Mouse (Mus musculus) lung, embryonic 14.5 days (tissue): ENCODE measurements around the gene Ninj2. TPM values are rescaled to one million over a fixed set of nuclear protein-coding genes. Genes with fewer than 3 reads are reported as not detected.

Source experiments
- ATAC-seq: fragments of 200-750 bp; cut with Nextera tagmentation; 2 replicates; pipeline ENCODE4 v1.8.0; 2017; ENCODE audit warnings: mild to moderate bottlenecking, moderate TSS enrichment, moderate library complexity; ENCODE audit not compliant: insufficient read depth
- DNase-seq: peaks from one replicate; pipeline ENCODE4 v3.0.0-alpha.2; 2015
- H3K27ac ChIP-seq: fragments of 300-500 bp; sonication (generic); 2 replicates; pipeline ENCODE4 v1.5.1; 2014; ENCODE audit warnings: low read depth, mild to moderate bottlenecking, moderate library complexity
- H3K27me3 ChIP-seq: fragments of 300-500 bp; sonication (generic); 2 replicates; pipeline ENCODE4 v1.6.1; 2014; ENCODE audit warnings: low read length, control low read depth; ENCODE audit not compliant: insufficient read depth
- H3K36me3 ChIP-seq: fragments of 300-500 bp; sonication (generic); 2 replicates; pipeline ENCODE4 v1.6.1; 2014; ENCODE audit warnings: control low read depth; ENCODE audit not compliant: insufficient read depth
- H3K4me1 ChIP-seq: fragments of 300-500 bp; sonication (generic); 2 replicates; pipeline ENCODE4 v1.6.1; 2014; ENCODE audit warnings: antibody characterized with exemption, control low read depth; ENCODE audit not compliant: insufficient read depth
- H3K4me2 ChIP-seq: fragments of 300-500 bp; sonication (generic); 2 replicates; pipeline ENCODE4 v1.6.1; 2014; ENCODE audit warnings: mild to moderate bottlenecking
- H3K4me3 ChIP-seq: fragments of 300-500 bp; sonication (generic); 2 replicates; pipeline ENCODE4 v1.5.1; 2014; ENCODE audit warnings: low read depth, low read length
- H3K9ac ChIP-seq: fragments of 300-500 bp; sonication (generic); 2 replicates; pipeline ENCODE4 v1.6.1; 2014
- H3K9me3 ChIP-seq: fragments of 300-500 bp; sonication (generic); 2 replicates; pipeline ENCODE4 v1.6.1; 2016; ENCODE audit warnings: low read depth, low read length, control low read depth
- CTCF ChIP-seq: IDR thresholded peaks from 2 replicates; pipeline ENCODE4 v1.5.1; 2016; ENCODE audit warnings: antibody characterized with exemption, low read depth
- WGBS: fragments of 180-500 bp; shearing (Covaris S2); extraction: QIAGEN DNeasy Blood & Tissue Kit; methylation state at CpG from one replicate; pipeline ENCODE4 v1.1.7; 2014; 5-methylcytosine and 5-hydroxymethylcytosine counted together
- polyA plus RNA-seq: library from polyadenylated mRNA; unstranded; fragments of >200 nt; fragmentation: Nextera tagmentation; extraction: Ambion mirVana; gene quantifications from 2 replicates; pipeline ENCODE4 v1.2.1, GENCODE M21; 2014

Gene Ninj2
- polyA plus RNA-seq, 1 experiment from 2014 or later = 0.30 TPM

GRCm38 (mm10) chr6:120159133-120159901 lies 66.2 kb downstream of the Ninj2 start:
- peak; percentile 83 for DNase-seq
- Histone ChIP-seq H3K4me2 (no peak overlapping the region), H3K27me3 (no peaks in the 10 kb centered on the region), H3K4me3 (no peak overlapping the region), H3K9me3 (no peaks in the 10 kb centered on the region), H3K9ac (no peak overlapping the region), H3K36me3 (no peaks in the 10 kb centered on the region), H3K27ac (peak overlapping the region; percentile 71), H3K4me1 (0 out of 2 replicates have a peak, but pooled peaks cover 10% of the 10 kb centered on the region)
- TF ChIP-seq CTCF = no peak
- peak; percentile 75 for ATAC-seq
- 40% methylated on average over 9 of the region's 9 CpGs for WGBS

- TF ChIP-seq CTCF = no peak
- 56% methylated on average over 6 of the region's 6 CpGs for WGBS
Observed at GRCm38 (mm10) chr6:120162928-120163327, 69.8 kb downstream of the Ninj2 start.

GRCm38 (mm10) chr6:120164765-120165164 lies 71.6 kb downstream of the Ninj2 start:
- Histone ChIP-seq H3K36me3 (no peaks in the 10 kb centered on the region), H3K9me3 (no peaks in the 10 kb centered on the region), H3K4me2 (no peak overlapping the region), H3K4me3 (no peak overlapping the region), H3K4me1 (0 out of 2 replicates have a peak, but pooled peaks cover under 1% of the 10 kb centered on the region), H3K27me3 (no peaks in the 10 kb centered on the region), H3K27ac (no peak overlapping the region), H3K9ac (no peak overlapping the region)
- WGBS = 76% methylated on average over 4 of the region's 4 CpGs
- no peak for ATAC-seq
- no peak for TF ChIP-seq CTCF
- DNase-seq = no peak

More at GRCm38 (mm10) chr6:120162928-120163327, 69.8 kb downstream of the Ninj2 start:
- Histone ChIP-seq H3K4me2 (no peak overlapping the region), H3K9ac (no peak overlapping the region), H3K36me3 (no peaks in the 10 kb centered on the region), H3K4me1 (0 out of 2 replicates have a peak, but pooled peaks cover 10% of the 10 kb centered on the region), H3K27me3 (no peaks in the 10 kb centered on the region), H3K27ac (no peak overlapping the region), H3K9me3 (no peaks in the 10 kb centered on the region), H3K4me3 (no peak overlapping the region)
- DNase-seq (no peak), ATAC-seq (no peak)

DNA sequence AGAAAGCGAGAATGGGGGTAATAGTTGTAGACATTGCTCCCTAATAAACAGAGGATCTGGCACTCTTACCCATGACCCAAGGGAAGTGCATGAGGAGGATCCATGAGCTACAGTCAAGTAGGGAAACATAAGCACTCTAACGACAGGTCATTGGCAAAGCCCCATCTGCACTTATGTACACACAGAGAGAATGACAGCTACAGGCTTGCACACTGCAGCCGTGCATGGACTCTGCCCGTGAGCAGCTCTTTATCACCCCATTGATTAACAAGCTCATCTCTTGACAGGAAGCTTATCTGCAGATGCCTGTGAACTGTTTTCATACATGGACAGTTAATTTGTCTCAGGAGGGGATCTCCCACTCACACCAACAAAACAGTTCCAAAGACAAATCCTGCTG lies 74.4 kb downstream of the Ninj2 start:
- no peaks in the 10 kb centered on the region for H3K9me3 ChIP-seq
- no peak overlapping the region for H3K4me2 ChIP-seq
- TF ChIP-seq CTCF = no peak
- no peak overlapping the region for H3K4me3 ChIP-seq
- no peak overlapping the region for H3K9ac ChIP-seq
- no peaks in the 10 kb centered on the region for H3K27me3 ChIP-seq
- WGBS = 32% methylated on average over 4 of the region's 4 CpGs
- H3K27ac ChIP-seq = no peak overlapping the region
- H3K4me1 ChIP-seq = no peaks in the 10 kb centered on the region
- ATAC-seq (no peak; the same call in 1 of the 2 replicates), DNase-seq (no peak)
- H3K36me3 ChIP-seq = no peaks in the 10 kb centered on the region

DNA sequence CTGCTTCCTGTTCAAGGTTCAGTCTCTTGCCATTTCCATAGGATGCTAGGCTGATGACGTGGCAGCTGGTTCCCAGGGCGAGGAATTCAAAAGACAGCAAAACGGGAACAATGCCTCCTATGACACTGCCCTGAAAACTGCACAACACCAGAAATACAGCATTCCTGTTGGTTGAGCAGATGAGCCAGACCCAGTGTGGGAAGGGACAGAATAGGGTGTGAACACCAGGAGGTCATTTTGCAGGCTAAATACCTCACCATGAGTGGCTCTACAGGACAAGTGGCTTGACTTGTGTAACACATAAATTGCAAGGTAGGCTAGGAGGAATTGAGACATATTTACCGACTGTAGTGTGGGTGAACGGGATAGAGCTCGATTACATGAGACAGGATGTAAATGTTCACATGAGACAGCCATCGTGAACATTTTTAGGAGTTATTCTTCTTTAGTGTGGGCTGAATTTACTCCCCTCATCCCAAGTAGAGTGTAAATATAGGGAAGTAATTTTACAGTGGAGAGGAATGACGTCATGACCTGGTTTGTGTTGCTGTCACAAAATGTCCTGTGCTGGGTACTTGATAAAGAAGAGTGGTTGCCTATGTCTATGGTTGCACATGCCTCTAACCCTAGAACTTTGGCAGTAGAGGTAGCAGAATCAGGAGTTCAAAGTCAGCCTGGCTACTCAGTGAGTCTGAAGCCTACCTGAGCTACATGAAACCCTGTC lies 79.3 kb downstream of the Ninj2 start:
- 75% methylated on average over 8 of the region's 8 CpGs for WGBS
- DNase-seq (no peak), ATAC-seq (no peak)
- no peak overlapping the region for H3K9ac ChIP-seq
- no peak overlapping the region for H3K27ac ChIP-seq
- H3K36me3 ChIP-seq = no peaks in the 10 kb centered on the region
- H3K4me2 ChIP-seq = no peak overlapping the region
- H3K4me3 ChIP-seq = no peak overlapping the region
- 0 out of 2 replicates have a peak, but pooled peaks cover 2% of the 10 kb centered on the region for H3K4me1 ChIP-seq
- no peak for TF ChIP-seq CTCF
- no peaks in the 10 kb centered on the region for H3K27me3 ChIP-seq
- no peaks in the 10 kb centered on the region for H3K9me3 ChIP-seq

GRCm38 (mm10) chr6:120174028-120174601 lies 81.0 kb downstream of the Ninj2 start:
- WGBS = 44% methylated on average over 6 of the region's 6 CpGs
- ATAC-seq (no peak), DNase-seq (no peak)
- Histone ChIP-seq H3K27ac (peak overlapping the region; percentile 63), H3K4me1 (0 out of 2 replicates have a peak, but pooled peaks cover 2% of the 10 kb centered on the region), H3K27me3 (no peaks in the 10 kb centered on the region), H3K36me3 (no peaks in the 10 kb centered on the region), H3K4me3 (no peak overlapping the region), H3K9ac (no peak overlapping the region), H3K4me2 (no peak overlapping the region), H3K9me3 (no peaks in the 10 kb centered on the region)
- TF ChIP-seq CTCF = no peak
